Mouse (Mus musculus) ES-Bruce4 (cell line): ENCODE data around the gene Tcp10a.
"Not testable (repeated sequence)": the region's sequence is repeated elsewhere in the genome, so short reads cannot be mapped to it uniquely, and the experiment has no call there.

Experiments
- CTCF ChIP-seq: IDR thresholded peaks from one replicate; pipeline ENCODE4 v1.8.1; 2011; ENCODE audit warnings: low read depth, low read length
- EP300 ChIP-seq: IDR thresholded peaks from 2 replicates; pipeline ENCODE4 v1.6.1; 2011; ENCODE audit warnings: low read depth, low read length; ENCODE audit not compliant: insufficient read depth
- POLR2A ChIP-seq: IDR thresholded peaks from one replicate; pipeline ENCODE4 v1.8.1; 2011; ENCODE audit warnings: low read length; ENCODE audit not compliant: insufficient read depth

GRCm38 (mm10) chr17:7377907-7378306 is 53.5 kb downstream of the Tcp10a start:
- TF ChIP-seq CTCF, EP300, POLR2A: not testable (repeated sequence)
